Mouse (Mus musculus): ENCODE data around the gene Dlgap5. TPM values are rescaled to one million over a fixed set of nuclear protein-coding genes. Genes with fewer than 3 reads are reported as not detected.
"Not testable (repeated sequence)": the region's sequence is repeated elsewhere in the genome, so short reads cannot be mapped to it uniquely, and the experiment has no call there.

Dlgap5 gene
- polyA plus RNA-seq (2012; rRNA removed), result 0.61 and 0.76 TPM in 2 replicates

- DNase-seq (ENCODE audit: extremely low spot score in 1 of 2, low spot score in 1 of 2), result peak; percentile 68 to 94
Measured at GRCm38 (mm10) chr14:47417775-47418665, at the start of gene Dlgap5. Dlgap5 (minus strand) TSS chr14:47418407.

DNA sequence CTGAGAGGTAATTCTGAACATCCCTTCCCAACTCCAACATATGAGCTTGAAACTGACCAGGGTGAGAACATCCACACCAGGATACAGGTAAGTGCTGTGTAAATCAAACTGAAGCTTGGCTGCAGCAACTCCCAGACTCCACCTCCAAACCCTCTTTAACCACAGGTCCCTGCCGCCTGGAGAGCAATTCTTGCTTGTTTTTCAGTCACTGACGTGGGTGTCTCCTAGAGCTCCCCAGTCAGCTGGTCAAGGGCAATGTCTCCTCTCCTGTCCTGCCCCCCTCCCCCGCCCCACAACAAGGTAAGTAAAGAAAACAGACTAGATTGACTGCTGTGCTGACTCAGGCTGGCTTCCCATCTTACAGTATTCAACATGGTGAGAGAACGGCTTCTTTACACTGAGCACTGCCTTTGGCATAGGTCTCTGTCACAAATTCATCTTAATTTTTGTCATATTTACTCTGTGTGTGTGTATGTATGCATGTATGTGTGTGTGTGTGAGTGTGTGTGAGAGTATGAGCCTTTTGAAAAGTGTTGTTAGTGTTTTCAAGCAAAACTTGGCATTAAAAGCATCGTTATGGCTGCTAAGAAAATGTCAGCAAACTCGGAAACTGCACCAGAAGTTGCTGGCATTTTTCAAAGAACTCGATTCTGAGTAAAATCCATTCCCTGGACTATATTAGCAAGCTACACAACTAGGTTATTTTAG lies 47.4 kb upstream of the Dlgap5 start:
- DNase-seq (ENCODE audit: extremely low spot score in 1 of 2, low spot score in 1 of 2), result no peak

GRCm38 (mm10) chr14:47464426-47464825 lies 46.2 kb upstream of the Dlgap5 start:
- DNase-seq (ENCODE audit: extremely low spot score in 1 of 2, low spot score in 1 of 2), result no peak

DNA sequence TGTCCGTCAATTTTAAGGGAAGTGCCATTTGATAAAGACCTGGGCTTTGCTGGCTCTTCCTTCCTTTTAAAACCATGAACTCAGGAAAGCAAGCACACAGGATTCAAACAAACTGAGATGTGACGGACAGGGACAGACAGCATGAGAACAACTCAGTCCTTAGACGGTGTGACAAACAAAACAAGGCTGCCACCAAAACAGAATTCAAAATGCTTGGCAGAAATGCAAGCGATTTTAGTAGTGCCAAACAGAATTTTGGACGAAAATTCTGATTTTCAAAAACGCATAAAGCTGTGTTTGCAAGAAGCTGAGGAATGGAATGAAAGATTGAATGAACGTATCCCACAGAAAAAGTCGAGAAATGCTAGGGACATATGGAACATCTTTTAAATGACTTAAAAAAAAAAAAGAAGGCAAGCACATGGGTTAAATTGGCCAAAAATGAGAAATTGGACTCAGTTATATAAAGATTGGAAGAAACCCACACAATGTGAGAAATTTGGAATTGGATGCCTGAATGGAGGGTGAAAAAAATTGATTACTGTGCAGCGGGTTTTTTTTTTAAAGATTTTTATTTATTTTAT lies 44.8 kb upstream of the Dlgap5 start:
- no peak for DNase-seq (ENCODE audit: extremely low spot score in 1 of 2, low spot score in 1 of 2)

GRCm38 (mm10) chr14:47462453-47462852 lies 44.2 kb upstream of the Dlgap5 start:
- no peak for DNase-seq (ENCODE audit: extremely low spot score in 1 of 2, low spot score in 1 of 2)

DNA sequence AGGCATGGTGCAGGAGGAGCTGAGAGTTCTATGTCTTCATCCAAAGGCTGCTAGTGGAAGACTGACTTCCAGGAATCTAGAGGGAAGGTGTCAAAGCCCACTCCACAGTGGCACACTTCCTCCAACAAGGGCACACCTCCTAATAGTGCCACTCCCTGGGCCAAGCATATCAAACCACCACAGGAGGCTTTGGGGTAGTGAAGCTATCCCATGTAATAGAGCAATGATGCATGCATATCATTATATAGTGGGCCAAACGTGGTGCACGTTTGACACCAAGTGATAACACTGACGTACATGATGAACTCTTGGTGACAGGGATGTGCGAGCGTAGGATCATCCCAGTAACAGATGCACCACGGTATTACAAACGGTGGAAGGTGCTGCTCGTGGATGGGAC lies 43.8 kb upstream of the Dlgap5 start:
- no peak for DNase-seq (ENCODE audit: extremely low spot score in 1 of 2, low spot score in 1 of 2)

DNA sequence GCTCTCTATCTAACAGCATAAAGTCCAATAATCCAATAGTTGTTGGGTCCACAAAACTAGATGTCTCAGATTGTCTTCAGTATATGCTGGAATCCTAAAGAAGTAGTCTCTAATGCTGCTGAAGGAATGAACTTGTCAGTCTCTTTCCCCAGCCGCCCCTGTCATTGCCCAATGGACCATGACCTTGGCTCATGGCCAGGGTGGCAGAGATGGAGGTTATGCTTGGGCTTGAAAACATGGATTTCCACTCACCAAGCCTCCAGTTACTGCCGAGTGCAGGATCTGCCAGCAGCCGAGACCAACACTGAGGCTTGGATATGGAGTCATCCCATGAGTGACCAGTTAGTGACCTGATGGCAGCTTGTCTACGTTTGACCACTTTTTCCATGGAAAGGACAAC lies 41.3 kb upstream of the Dlgap5 start:
- DNase-seq (ENCODE audit: extremely low spot score in 1 of 2, low spot score in 1 of 2), result no peak

DNA sequence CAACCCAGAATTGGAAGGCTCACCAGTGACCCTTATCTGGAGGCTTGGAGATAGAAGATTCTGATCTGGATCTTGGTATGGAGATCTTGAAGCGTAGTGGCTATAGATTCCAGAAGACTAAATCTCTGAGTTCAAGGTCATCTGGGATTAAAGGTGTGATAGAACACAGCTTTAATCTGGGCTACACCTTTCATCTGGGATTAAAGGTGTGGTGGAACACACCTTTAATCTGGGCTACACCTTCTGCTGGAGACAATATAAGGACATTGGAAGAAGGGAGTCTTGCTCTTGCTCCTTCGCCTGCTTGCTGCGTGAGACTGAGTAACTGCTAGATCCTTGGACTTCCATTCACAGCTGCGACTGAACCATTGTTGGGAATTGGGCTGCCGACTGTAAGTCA lies 31.9 kb upstream of the Dlgap5 start, which contains the start of gene Fbxo34:
TSS of gene Fbxo34 (plus strand) at position 301 of the 400 bp plus-strand sequence.
- not testable (repeated sequence) for DNase-seq (ENCODE audit: extremely low spot score in 1 of 2, low spot score in 1 of 2)

- peak in 1 of 2 experiments; percentile 40 for DNase-seq (ENCODE audit: extremely low spot score in 1 of 2, low spot score in 1 of 2)
Measured at GRCm38 (mm10) chr14:47445331-47446095, 27.3 kb upstream of the Dlgap5 start.

DNA sequence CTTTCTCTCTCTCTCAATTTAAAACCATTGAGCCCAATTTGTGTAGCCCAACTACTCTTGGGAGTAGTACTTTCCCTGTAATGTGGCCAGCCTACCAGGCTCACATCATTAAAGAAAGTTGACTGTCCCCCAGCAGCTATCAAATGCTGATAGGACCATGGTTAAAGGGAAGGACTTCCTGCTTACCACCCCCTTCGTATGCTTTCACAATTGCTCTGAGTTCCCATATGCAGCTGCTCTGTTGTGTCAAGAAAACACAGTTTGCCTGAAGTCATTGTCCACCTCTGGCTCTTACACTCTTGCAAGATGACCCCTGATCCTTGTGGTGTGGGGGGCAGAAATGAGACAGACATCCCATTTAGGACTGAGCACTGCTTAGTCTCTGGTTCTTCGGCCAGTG lies 26.7 kb upstream of the Dlgap5 start:
- no peak for DNase-seq (ENCODE audit: extremely low spot score in 1 of 2, low spot score in 1 of 2)

- no peak for DNase-seq (ENCODE audit: extremely low spot score in 1 of 2, low spot score in 1 of 2)
Measured at GRCm38 (mm10) chr14:47438947-47439346, 20.7 kb upstream of the Dlgap5 start.

DNA sequence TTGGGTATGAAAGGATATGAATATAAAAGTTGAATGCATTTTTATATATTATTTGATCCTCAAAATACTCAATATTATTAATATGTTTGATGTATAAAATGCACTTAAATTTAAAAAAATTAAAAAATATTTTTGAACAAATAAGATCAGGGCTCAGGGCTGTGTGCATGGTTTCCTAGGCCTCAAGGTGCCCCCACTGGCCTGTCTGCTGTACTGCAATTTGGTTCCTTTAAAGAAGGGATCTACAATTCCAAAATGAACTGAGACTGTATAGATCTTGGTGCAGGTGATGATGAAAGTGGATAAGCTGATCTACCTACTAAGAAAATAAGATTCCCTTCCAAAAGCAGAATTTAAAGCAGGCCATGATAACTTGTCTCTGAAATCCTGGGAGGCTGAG lies 14.8 kb upstream of the Dlgap5 start:
- peak in 1 of 2 experiments; percentile 7 for DNase-seq (ENCODE audit: extremely low spot score in 1 of 2, low spot score in 1 of 2)

- no peak for DNase-seq (ENCODE audit: extremely low spot score in 1 of 2, low spot score in 1 of 2)
Measured at GRCm38 (mm10) chr14:47422466-47422865, 4.3 kb upstream of the Dlgap5 start.

- DNase-seq (ENCODE audit: extremely low spot score in 1 of 2, low spot score in 1 of 2), result no peak
Measured at GRCm38 (mm10) chr14:47421606-47422005, 3.4 kb upstream of the Dlgap5 start.

DNA sequence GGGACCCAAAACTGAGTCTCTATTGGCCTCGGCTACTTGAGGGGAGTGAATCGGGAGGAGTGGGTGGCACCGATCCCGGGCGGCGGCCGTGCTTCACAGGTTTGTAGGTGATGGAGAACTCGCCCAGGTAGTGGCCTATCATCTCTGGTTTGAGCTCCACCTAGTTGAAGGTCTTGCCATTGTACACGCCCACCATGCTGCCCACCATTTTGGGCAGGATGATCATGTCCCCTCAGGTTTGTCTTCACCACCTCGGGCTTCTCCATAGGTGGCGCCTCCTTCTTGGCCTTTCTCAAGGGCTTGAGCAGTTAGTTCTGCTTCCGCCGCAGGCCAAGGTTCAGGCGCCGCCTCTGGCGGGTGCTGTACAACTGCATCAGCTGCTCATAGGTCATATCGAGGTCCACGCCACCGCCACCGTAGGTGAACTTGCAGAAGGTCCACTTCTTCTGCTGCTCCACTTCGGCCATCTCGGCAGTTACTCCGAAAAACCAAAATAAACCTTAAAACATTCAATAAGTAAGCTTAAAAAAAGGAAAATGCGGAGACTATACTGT lies 1.6 kb upstream of the Dlgap5 start:
- DNase-seq (ENCODE audit: extremely low spot score in 1 of 2, low spot score in 1 of 2), result no peak

DNA sequence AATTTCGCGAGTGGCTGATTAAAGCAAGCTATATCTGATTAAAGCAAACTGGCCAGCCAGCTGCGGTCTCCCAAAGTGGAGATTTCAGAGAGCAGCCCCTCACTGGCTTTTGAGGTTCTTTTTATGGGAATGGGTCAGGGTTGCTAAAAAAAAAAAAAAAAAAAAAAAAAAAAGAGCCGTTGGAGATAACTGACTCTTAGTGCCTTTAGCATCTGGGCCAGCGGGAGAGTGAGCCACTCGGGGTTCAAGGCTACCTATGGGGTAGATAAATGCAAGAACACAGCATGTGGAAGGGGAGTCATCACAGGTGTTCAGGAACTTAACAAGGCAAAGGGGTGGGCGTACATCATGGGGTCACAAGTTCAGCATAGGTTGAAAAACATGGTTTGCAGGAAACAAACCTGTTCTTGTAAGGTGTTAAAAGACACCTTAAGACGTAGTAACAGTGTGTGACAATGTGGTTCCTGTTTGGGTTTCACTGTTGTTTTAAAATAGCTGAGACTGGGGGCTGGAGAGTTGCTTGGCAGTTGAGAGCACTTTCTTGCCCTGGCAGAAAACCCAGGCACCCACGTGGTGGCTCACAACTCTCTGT lies 923 bp upstream of the Dlgap5 start:
- no peak for DNase-seq (ENCODE audit: extremely low spot score in 1 of 2, low spot score in 1 of 2)

DNA sequence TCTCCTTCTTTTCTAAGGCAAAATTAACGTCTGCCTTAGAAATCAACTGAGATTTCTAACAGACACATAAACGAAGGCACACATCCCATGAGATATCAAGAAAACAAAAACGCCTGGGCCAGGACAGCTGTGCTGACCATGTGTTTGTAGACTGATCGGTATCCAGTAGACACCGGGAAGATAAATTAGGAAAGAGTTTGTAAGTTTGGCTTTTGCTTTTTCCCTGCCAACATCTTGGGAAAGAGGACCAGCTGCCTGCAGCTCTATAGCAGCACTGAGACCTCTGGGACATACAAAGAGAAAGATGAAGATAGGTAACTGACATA lies 422 bp upstream of the Dlgap5 start:
- no peak for DNase-seq (ENCODE audit: extremely low spot score in 1 of 2, low spot score in 1 of 2)

- no peak for DNase-seq (ENCODE audit: extremely low spot score in 1 of 2, low spot score in 1 of 2)
Measured at GRCm38 (mm10) chr14:47417346-47417745, 861 bp downstream of the Dlgap5 start.

DNA sequence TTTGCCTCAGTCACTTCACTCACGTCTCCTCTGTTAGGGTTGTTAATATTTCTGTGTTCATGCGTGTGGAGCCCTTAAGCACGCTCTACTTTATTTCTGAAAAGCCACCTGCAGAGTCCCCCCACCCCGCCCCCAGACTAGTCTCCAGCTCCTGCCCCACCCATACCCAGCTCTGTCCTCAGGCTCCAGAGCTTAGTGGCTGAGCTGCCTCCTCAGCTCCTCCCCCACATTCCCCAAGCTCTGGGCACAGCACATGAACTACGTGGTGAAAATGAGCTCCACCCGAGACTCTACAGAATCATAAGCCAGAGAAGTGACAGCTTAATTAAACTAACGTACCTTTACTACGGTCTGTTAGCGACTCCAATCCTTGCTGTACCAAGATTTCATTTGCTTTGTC lies 12.2 kb downstream of the Dlgap5 start:
- DNase-seq (ENCODE audit: extremely low spot score in 1 of 2, low spot score in 1 of 2), result no peak

GRCm38 (mm10) chr14:47402735-47403134 lies 15.5 kb downstream of the Dlgap5 start:
- no peak for DNase-seq (ENCODE audit: extremely low spot score in 1 of 2, low spot score in 1 of 2)
